Mouse (Mus musculus): ENCODE measurements around the gene Iah1. TPM values are rescaled to one million over a fixed set of nuclear protein-coding genes. Genes with fewer than 3 reads are reported as not detected.

Iah1 gene
- 18.4 TPM for polyA plus RNA-seq (2017; shearing (Covaris generic))

GRCm38 (mm10) chr12:21315923-21316868 lies at the start of gene Iah1:
TSS of gene Iah1 (plus strand) at chr12:21316389.

GRCm38 (mm10) chr12:21284761-21285441 lies 31.3 kb upstream of the Iah1 start, which contains the start of gene Cpsf3:
TSS of gene Cpsf3 (plus strand) at chr12:21285391.

GRCm38 (mm10) chr12:21286243-21286622 lies 30.0 kb upstream of the Iah1 start, which contains the start of gene Itgb1bp1:
TSS of gene Itgb1bp1 (minus strand) at chr12:21286284.

DNA sequence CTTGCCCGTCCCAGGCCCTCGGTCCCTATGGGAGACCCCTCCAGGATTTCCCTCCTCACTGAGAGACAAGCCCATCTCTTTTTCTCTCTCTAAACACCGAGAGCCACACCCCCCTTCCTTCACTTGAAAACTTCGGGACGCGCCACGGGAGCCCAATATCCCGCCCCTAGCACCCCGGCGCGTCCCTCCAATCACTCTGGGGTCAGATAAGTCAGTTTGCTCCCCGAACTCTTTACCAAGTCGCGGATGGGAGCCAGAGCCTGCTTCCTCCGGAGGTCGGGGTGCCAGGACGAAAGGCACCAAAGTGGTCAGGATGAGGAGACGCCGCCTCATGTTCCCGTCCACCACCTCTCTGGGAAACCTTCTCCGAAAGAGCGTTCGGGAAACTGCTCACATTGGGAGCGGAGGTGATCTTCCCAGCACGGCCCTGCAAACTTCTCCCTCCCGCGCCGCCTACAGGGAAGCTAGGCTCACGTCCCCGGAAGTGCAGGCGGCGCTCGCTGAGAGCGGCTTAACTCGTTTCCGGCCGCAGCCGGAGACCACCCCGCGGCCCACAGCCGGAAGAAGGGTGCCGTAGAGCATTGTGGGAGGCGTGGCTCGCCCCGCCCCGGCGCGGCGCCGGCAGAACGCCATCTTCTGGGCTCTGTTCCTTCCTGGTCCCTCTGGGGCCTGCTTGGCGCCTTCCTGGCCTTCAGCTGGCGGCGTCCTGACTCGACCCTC lies 57.1 kb downstream of the Iah1 start, which contains the start of gene Adam17:
TSS of gene Adam17 (minus strand) at position 533 of the 720 bp plus-strand sequence.

Other genes with a start within 250 kb of the Iah1 start
- 93.0 TPM for gene Cpsf3, start 31.0 kb upstream of the Iah1 start, polyA plus RNA-seq (2017; shearing (Covaris generic))
- gene Itgb1bp1, start 30.1 kb upstream of the Iah1 start, polyA plus RNA-seq (2017; shearing (Covaris generic)) = 60.6 TPM
- 37.2 TPM for gene Adam17, start 57.2 kb downstream of the Iah1 start, polyA plus RNA-seq (2017; shearing (Covaris generic))
- 250 TPM for gene Ywhaq, start 101.2 kb downstream of the Iah1 start, polyA plus RNA-seq (2017; shearing (Covaris generic))

Measured in effector memory CD4-positive, alpha-beta T cell, adult 5 months (primary cell).